Mouse (Mus musculus): Measurements from ENCODE around the gene Ruvbl2. TPM values are rescaled to one million over a fixed set of nuclear protein-coding genes. Genes with fewer than 3 reads are reported as not detected.
A peak's percentile ranks its signal among the peaks of the same experiment; 100 is the strongest.

The Ruvbl2 gene
- total and polyA plus RNA-seq, 2 experiments from 2014 or later: 90.8 to 129 TPM

DNA sequence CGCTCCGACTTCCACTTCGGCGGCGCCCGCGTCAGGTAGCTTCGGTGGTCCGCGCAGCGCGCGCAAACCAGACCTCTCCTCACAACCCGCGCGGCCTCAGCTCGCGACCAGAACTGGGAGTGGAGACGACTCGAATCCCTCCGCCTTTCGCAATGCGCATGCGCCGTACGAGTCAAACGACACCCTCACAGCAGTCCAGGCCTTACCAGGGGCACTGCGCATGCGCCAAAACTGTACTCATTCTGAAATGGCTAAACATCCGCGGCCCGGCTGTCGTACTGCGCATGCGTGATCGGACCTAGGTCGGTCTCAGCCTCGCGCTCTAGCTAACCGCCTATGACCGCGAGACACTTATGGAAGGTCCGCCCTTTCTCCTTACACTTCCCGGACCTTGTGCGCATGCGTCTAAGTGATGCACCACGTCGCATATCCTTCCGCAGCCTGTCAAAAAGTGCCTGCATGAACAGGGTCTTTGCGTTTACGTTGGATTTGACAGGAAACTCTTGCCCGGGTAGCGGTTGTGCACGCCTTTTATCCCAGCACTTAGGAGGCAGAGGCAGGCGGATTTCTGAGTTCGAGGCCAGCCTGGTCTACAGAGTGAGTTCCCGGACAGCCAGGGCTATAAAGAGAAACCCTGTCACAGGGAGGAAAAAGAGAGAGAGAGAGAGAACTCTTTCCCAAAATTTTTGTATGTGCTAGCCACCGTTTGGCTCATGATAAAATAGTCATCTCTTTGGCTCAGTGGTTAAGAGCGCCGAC, 42.1 kb downstream of the Ruvbl2 start, which contains the start of gene Snrnp70:
TSS of gene Snrnp70 (minus strand) at position 165 of the 759 bp plus-strand sequence.
- Histone ChIP-seq H3K4me1 (ENCODE audit: insufficient read depth, low read length) (peaks cover 8% of the 10 kb centered on the region), H3K36me3 (ENCODE audit: insufficient read depth, low read length) (peaks cover 7% of the 10 kb centered on the region; the same call in 1 of the 2 replicates), H3K9ac (replicated peaks; ENCODE audit: low read length, poor library complexity, severe bottlenecking) (peak within 1 kb of the TSS; percentile 74), H3K27ac (ENCODE audit: low read depth, low read length) (peak within 1 kb of the TSS; percentile 97), H3K4me2 (ENCODE audit: low read depth, low read length, poor library complexity, severe bottlenecking) (peak within 1 kb of the TSS; percentile 92), H3K9me3 (ENCODE audit: low read length) (no peaks in the 10 kb centered on the region), H3K27me3 (ENCODE audit: insufficient read depth, low read length) (no peaks in the 10 kb centered on the region), H3K4me3 (ENCODE audit: low read depth, low read length) (peak within 1 kb of the TSS; percentile 72)
- under 1% methylated on average over 60 of the region's 60 CpGs for WGBS
- DNase-seq (ENCODE audit: low spot score) (peak; percentile 100), ATAC-seq (ENCODE audit: low FRiP score) (peak; percentile 97)
- no peak for TF ChIP-seq CTCF (IDR thresholded peaks at IDR 0.05)

- H3K9me3 ChIP-seq (ENCODE audit: low read length): no peaks in the 10 kb centered on the region
- no peak for TF ChIP-seq CTCF (IDR thresholded peaks at IDR 0.05)
- ATAC-seq (ENCODE audit: low FRiP score): peak; percentile 74
- WGBS: 1% methylated on average over 20 of the region's 20 CpGs
- peak; percentile 83 for DNase-seq (ENCODE audit: low spot score)
- H3K4me3 ChIP-seq (ENCODE audit: low read depth, low read length): peak overlapping the region; percentile 72
- H3K9ac ChIP-seq (replicated peaks; ENCODE audit: low read length, poor library complexity, severe bottlenecking): peak overlapping the region; percentile 74
- H3K4me2 ChIP-seq (ENCODE audit: low read depth, low read length, poor library complexity, severe bottlenecking): peak overlapping the region; percentile 92
- peak overlapping the region; percentile 97 for H3K27ac ChIP-seq (ENCODE audit: low read depth, low read length)
- H3K4me1 ChIP-seq (ENCODE audit: insufficient read depth, low read length): peaks cover 8% of the 10 kb centered on the region
- peaks cover 13% of the 10 kb centered on the region for H3K36me3 ChIP-seq (ENCODE audit: insufficient read depth, low read length)
- no peaks in the 10 kb centered on the region for H3K27me3 ChIP-seq (ENCODE audit: insufficient read depth, low read length)
These were observed 42.8 kb downstream of the Ruvbl2 start for GRCm38 (mm10) chr7:45395129-45395541.

DNA sequence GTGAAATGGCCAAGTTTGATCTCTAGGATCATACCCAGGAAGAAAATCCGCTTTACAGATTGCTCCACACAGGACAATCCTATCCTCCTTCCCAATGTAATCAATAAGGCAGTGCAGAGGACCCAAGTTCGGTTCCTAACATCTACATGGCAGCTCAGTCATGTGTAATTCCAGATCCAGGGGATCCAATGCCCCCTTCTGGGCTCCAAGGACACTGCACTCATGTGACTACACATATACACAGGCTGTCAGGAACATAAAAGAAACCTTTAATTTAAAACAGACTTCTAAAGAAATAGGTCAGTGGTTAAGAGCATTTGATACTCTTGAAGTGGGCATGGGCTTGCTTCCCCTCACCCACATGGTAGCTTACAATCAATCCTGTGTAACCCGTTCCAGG, 51.8 kb downstream of the Ruvbl2 start:
- WGBS: 91% methylated on average over 3 of the region's 3 CpGs
- DNase-seq (ENCODE audit: low spot score) (no peak), ATAC-seq (ENCODE audit: low FRiP score) (no peak)
- H3K4me2 ChIP-seq (ENCODE audit: low read depth, low read length, poor library complexity, severe bottlenecking): no peak overlapping the region
- H3K4me3 ChIP-seq (ENCODE audit: low read depth, low read length): no peak overlapping the region
- no peaks in the 10 kb centered on the region for H3K9me3 ChIP-seq (ENCODE audit: low read length)
- peaks cover 75% of the 10 kb centered on the region for H3K36me3 ChIP-seq (ENCODE audit: insufficient read depth, low read length)
- peak; percentile 45 for TF ChIP-seq CTCF (IDR thresholded peaks at IDR 0.05)
- H3K4me1 ChIP-seq (ENCODE audit: insufficient read depth, low read length): no peaks in the 10 kb centered on the region
- no peak overlapping the region for H3K27ac ChIP-seq (ENCODE audit: low read depth, low read length)
- no peaks in the 10 kb centered on the region for H3K27me3 ChIP-seq (ENCODE audit: insufficient read depth, low read length)
- no peak overlapping the region for H3K9ac ChIP-seq (replicated peaks; ENCODE audit: low read length, poor library complexity, severe bottlenecking)

GRCm38 (mm10) chr7:45376057-45376456, 61.8 kb downstream of the Ruvbl2 start:
- no peaks in the 10 kb centered on the region for H3K27me3 ChIP-seq (ENCODE audit: insufficient read depth, low read length)
- ATAC-seq (ENCODE audit: low FRiP score) (no peak), DNase-seq (ENCODE audit: low spot score) (no peak)
- H3K9me3 ChIP-seq (ENCODE audit: low read length): no peaks in the 10 kb centered on the region
- no peak overlapping the region for H3K9ac ChIP-seq (replicated peaks; ENCODE audit: low read length, poor library complexity, severe bottlenecking)
- no peak for TF ChIP-seq CTCF (IDR thresholded peaks at IDR 0.05)
- H3K27ac ChIP-seq (ENCODE audit: low read depth, low read length): no peak overlapping the region
- peaks cover 51% of the 10 kb centered on the region for H3K36me3 ChIP-seq (ENCODE audit: insufficient read depth, low read length)
- no peaks in the 10 kb centered on the region for H3K4me1 ChIP-seq (ENCODE audit: insufficient read depth, low read length)
- H3K4me3 ChIP-seq (ENCODE audit: low read depth, low read length): no peak overlapping the region
- 79% methylated on average over 1 of the region's 1 CpGs for WGBS
- H3K4me2 ChIP-seq (ENCODE audit: low read depth, low read length, poor library complexity, severe bottlenecking): no peak overlapping the region

DNA sequence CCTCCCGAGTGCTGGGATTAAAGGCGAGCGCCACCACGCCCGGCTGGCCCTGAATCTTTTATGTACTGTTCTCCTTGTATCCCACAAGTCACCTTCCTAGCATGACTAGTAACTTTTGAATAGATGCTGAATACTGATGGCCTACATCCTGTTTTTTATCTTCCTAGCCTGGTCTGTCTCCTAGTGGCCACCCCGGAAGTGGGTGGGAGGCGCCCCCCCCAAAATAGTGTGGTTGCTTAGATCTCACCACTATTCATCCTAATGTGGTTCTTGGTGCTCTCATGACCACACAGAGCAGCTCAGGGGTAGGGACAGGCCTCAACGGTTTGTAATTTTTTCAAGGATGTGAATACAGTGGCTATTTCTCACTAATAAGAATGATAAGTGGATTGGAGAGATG, 63.3 kb downstream of the Ruvbl2 start:
- Histone ChIP-seq H3K4me3 (ENCODE audit: low read depth, low read length) (no peak overlapping the region), H3K27me3 (ENCODE audit: insufficient read depth, low read length) (no peaks in the 10 kb centered on the region), H3K9me3 (ENCODE audit: low read length) (no peaks in the 10 kb centered on the region), H3K9ac (replicated peaks; ENCODE audit: low read length, poor library complexity, severe bottlenecking) (no peak overlapping the region), H3K4me2 (ENCODE audit: low read depth, low read length, poor library complexity, severe bottlenecking) (no peak overlapping the region), H3K27ac (ENCODE audit: low read depth, low read length) (no peak overlapping the region), H3K36me3 (ENCODE audit: insufficient read depth, low read length) (peaks cover 41% of the 10 kb centered on the region), H3K4me1 (ENCODE audit: insufficient read depth, low read length) (0 out of 2 replicates have a peak, but pooled peaks cover 2% of the 10 kb centered on the region)
- no peak for TF ChIP-seq CTCF (IDR thresholded peaks at IDR 0.05)
- no peak for ATAC-seq (ENCODE audit: low FRiP score)
- 93% methylated on average over 8 of the region's 8 CpGs for WGBS
- DNase-seq (ENCODE audit: low spot score): no peak

GRCm38 (mm10) chr7:45372371-45372770, 65.5 kb downstream of the Ruvbl2 start:
- peaks cover 15% of the 10 kb centered on the region; the same call in 1 of the 2 replicates for H3K4me1 ChIP-seq (ENCODE audit: insufficient read depth, low read length)
- no peak for DNase-seq (ENCODE audit: low spot score)
- H3K9ac ChIP-seq (replicated peaks; ENCODE audit: low read length, poor library complexity, severe bottlenecking): no peak overlapping the region
- ATAC-seq (ENCODE audit: low FRiP score): no peak
- 82% methylated on average over 5 of the region's 5 CpGs for WGBS
- peaks cover 26% of the 10 kb centered on the region for H3K36me3 ChIP-seq (ENCODE audit: insufficient read depth, low read length)
- no peaks in the 10 kb centered on the region for H3K9me3 ChIP-seq (ENCODE audit: low read length)
- no peak for TF ChIP-seq CTCF (IDR thresholded peaks at IDR 0.05)
- no peak overlapping the region for H3K27ac ChIP-seq (ENCODE audit: low read depth, low read length)
- no peaks in the 10 kb centered on the region for H3K27me3 ChIP-seq (ENCODE audit: insufficient read depth, low read length)
- no peak overlapping the region for H3K4me3 ChIP-seq (ENCODE audit: low read depth, low read length)
- no peak overlapping the region for H3K4me2 ChIP-seq (ENCODE audit: low read depth, low read length, poor library complexity, severe bottlenecking)

Small RNA genes within 50 kb of the gene (microRNA-seq; reads per million reads assigned to microRNA genes)
- not detected for gene Gm22133 (ENCODE audit: borderline number of aligned reads)

Other genes with a start within 250 kb of the Ruvbl2 start
Only the 30 nearest of the 32 such genes appear.
- 9.0 and 14.4 TPM in 2 replicates for gene Dkkl1, start 225.9 kb downstream of the Ruvbl2 start, total RNA-seq (2014; rRNA removed)
- gene Dkkl1, start 225.9 kb downstream of the Ruvbl2 start, polyA plus RNA-seq (2015; fragmentation: Nextera tagmentation; extraction: Ambion mirVana): 23.8 and 23.9 TPM in 2 replicates
- 31.2 and 54.8 TPM in 2 replicates for gene Tead2, start 222.3 kb downstream of the Ruvbl2 start, total RNA-seq (2014; rRNA removed)
- gene Tead2, start 222.3 kb downstream of the Ruvbl2 start, polyA plus RNA-seq (2015; fragmentation: Nextera tagmentation; extraction: Ambion mirVana): 16.8 and 17.0 TPM in 2 replicates
- 1.2 and 1.7 TPM in 2 replicates for gene Cd37, start 199.0 kb downstream of the Ruvbl2 start, total RNA-seq (2014; rRNA removed)
- 1.5 and 2.4 TPM in 2 replicates for gene Cd37, start 199.0 kb downstream of the Ruvbl2 start, polyA plus RNA-seq (2015; fragmentation: Nextera tagmentation; extraction: Ambion mirVana)
- gene Slc6a16, start 197.0 kb downstream of the Ruvbl2 start, total RNA-seq (2014; rRNA removed): 0.16 and 1.3 TPM in 2 replicates
- 2.3 and 3.1 TPM in 2 replicates for gene Slc6a16, start 197.0 kb downstream of the Ruvbl2 start, polyA plus RNA-seq (2015; fragmentation: Nextera tagmentation; extraction: Ambion mirVana)
- not detected in 2 replicates for gene Slc6a21, start 160.6 kb downstream of the Ruvbl2 start, total RNA-seq (2014; rRNA removed)
- not detected in 2 replicates for gene Slc6a21, start 160.6 kb downstream of the Ruvbl2 start, polyA plus RNA-seq (2015; fragmentation: Nextera tagmentation; extraction: Ambion mirVana)
- gene Trpm4, start 104.3 kb downstream of the Ruvbl2 start, total RNA-seq (2014; rRNA removed): 22.6 and 35.4 TPM in 2 replicates
- 10.4 and 10.7 TPM in 2 replicates for gene Trpm4, start 104.3 kb downstream of the Ruvbl2 start, polyA plus RNA-seq (2015; fragmentation: Nextera tagmentation; extraction: Ambion mirVana)
- 0.33 TPM in 1 of 2 replicates, not detected in the other for gene Hrc, start 102.8 kb downstream of the Ruvbl2 start, total RNA-seq (2014; rRNA removed)
- gene Hrc, start 102.8 kb downstream of the Ruvbl2 start, polyA plus RNA-seq (2015; fragmentation: Nextera tagmentation; extraction: Ambion mirVana): 0.26 and 0.49 TPM in 2 replicates
- 87.4 and 104 TPM in 2 replicates for gene Ppfia3, start 71.1 kb downstream of the Ruvbl2 start, total RNA-seq (2014; rRNA removed)
- 28.9 and 31.6 TPM in 2 replicates for gene Ppfia3, start 71.1 kb downstream of the Ruvbl2 start, polyA plus RNA-seq (2015; fragmentation: Nextera tagmentation; extraction: Ambion mirVana)
- gene Lin7b, start 67.5 kb downstream of the Ruvbl2 start, total RNA-seq (2014; rRNA removed): 68.6 and 96.6 TPM in 2 replicates
- gene Lin7b, start 67.5 kb downstream of the Ruvbl2 start, polyA plus RNA-seq (2015; fragmentation: Nextera tagmentation; extraction: Ambion mirVana): 59.9 and 70.3 TPM in 2 replicates
- 249 and 258 TPM in 2 replicates for gene Snrnp70, start 42.4 kb downstream of the Ruvbl2 start, total RNA-seq (2014; rRNA removed)
- 108 and 131 TPM in 2 replicates for gene Snrnp70, start 42.4 kb downstream of the Ruvbl2 start, polyA plus RNA-seq (2015; fragmentation: Nextera tagmentation; extraction: Ambion mirVana)
- not detected in 2 replicates for gene Kcna7, start 32.4 kb downstream of the Ruvbl2 start, total RNA-seq (2014; rRNA removed)
- gene Kcna7, start 32.4 kb downstream of the Ruvbl2 start, polyA plus RNA-seq (2015; fragmentation: Nextera tagmentation; extraction: Ambion mirVana): 0.06 TPM in 1 of 2 replicates, not detected in the other
- gene Ntf5, start 24.4 kb downstream of the Ruvbl2 start, total RNA-seq (2014; rRNA removed): 0.24 TPM in 1 of 2 replicates, not detected in the other
- not detected in 2 replicates for gene Ntf5, start 24.4 kb downstream of the Ruvbl2 start, polyA plus RNA-seq (2015; fragmentation: Nextera tagmentation; extraction: Ambion mirVana)
- 1.8 TPM in 1 of 2 replicates, not detected in the other for gene Lhb, start 17.3 kb downstream of the Ruvbl2 start, total RNA-seq (2014; rRNA removed)
- 0.32 and 0.70 TPM in 2 replicates for gene Lhb, start 17.3 kb downstream of the Ruvbl2 start, polyA plus RNA-seq (2015; fragmentation: Nextera tagmentation; extraction: Ambion mirVana)
- gene Gys1, start 3.3 kb downstream of the Ruvbl2 start, total RNA-seq (2014; rRNA removed): 11.5 and 19.7 TPM in 2 replicates
- 12.0 and 12.2 TPM in 2 replicates for gene Gys1, start 3.3 kb downstream of the Ruvbl2 start, polyA plus RNA-seq (2015; fragmentation: Nextera tagmentation; extraction: Ambion mirVana)
- gene Ftl1, start 21.8 kb upstream of the Ruvbl2 start, total RNA-seq (2014; rRNA removed): 2,165 and 2,428 TPM in 2 replicates
- 4,797 and 5,109 TPM in 2 replicates for gene Ftl1, start 21.8 kb upstream of the Ruvbl2 start, polyA plus RNA-seq (2015; fragmentation: Nextera tagmentation; extraction: Ambion mirVana)
- gene Bax, start 28.8 kb upstream of the Ruvbl2 start, total RNA-seq (2014; rRNA removed): 119 and 144 TPM in 2 replicates
- gene Bax, start 28.8 kb upstream of the Ruvbl2 start, polyA plus RNA-seq (2015; fragmentation: Nextera tagmentation; extraction: Ambion mirVana): 254 and 258 TPM in 2 replicates
- not detected in 2 replicates for gene Tulp2, start 43.8 kb upstream of the Ruvbl2 start, total RNA-seq (2014; rRNA removed)
- 0.37 and 0.67 TPM in 2 replicates for gene Tulp2, start 43.8 kb upstream of the Ruvbl2 start, polyA plus RNA-seq (2015; fragmentation: Nextera tagmentation; extraction: Ambion mirVana)
- 0.52 and 1.6 TPM in 2 replicates for gene Gm45808, start 48.7 kb upstream of the Ruvbl2 start, total RNA-seq (2014; rRNA removed)
- gene Gm45808, start 48.7 kb upstream of the Ruvbl2 start, polyA plus RNA-seq (2015; fragmentation: Nextera tagmentation; extraction: Ambion mirVana): not detected in 2 replicates
- gene Dhdh, start 50.7 kb upstream of the Ruvbl2 start, total RNA-seq (2014; rRNA removed): 4.3 TPM in 2 replicates
- gene Dhdh, start 50.7 kb upstream of the Ruvbl2 start, polyA plus RNA-seq (2015; fragmentation: Nextera tagmentation; extraction: Ambion mirVana): 5.5 and 6.1 TPM in 2 replicates
- 92.2 and 137 TPM in 2 replicates for gene Nucb1, start 72.3 kb upstream of the Ruvbl2 start, total RNA-seq (2014; rRNA removed)
- gene Nucb1, start 72.3 kb upstream of the Ruvbl2 start, polyA plus RNA-seq (2015; fragmentation: Nextera tagmentation; extraction: Ambion mirVana): 137 and 144 TPM in 2 replicates
- gene Ppp1r15a, start 88.2 kb upstream of the Ruvbl2 start, total RNA-seq (2014; rRNA removed): 17.2 and 17.4 TPM in 2 replicates
- gene Ppp1r15a, start 88.2 kb upstream of the Ruvbl2 start, polyA plus RNA-seq (2015; fragmentation: Nextera tagmentation; extraction: Ambion mirVana): 18.7 and 18.8 TPM in 2 replicates
- gene Plekha4, start 88.2 kb upstream of the Ruvbl2 start, total RNA-seq (2014; rRNA removed): 2.0 and 2.1 TPM in 2 replicates
- gene Plekha4, start 88.2 kb upstream of the Ruvbl2 start, polyA plus RNA-seq (2015; fragmentation: Nextera tagmentation; extraction: Ambion mirVana): 1.2 and 1.6 TPM in 2 replicates
- not detected in 2 replicates for gene Hsd17b14, start 116.8 kb upstream of the Ruvbl2 start, total RNA-seq (2014; rRNA removed)
- gene Hsd17b14, start 116.8 kb upstream of the Ruvbl2 start, polyA plus RNA-seq (2015; fragmentation: Nextera tagmentation; extraction: Ambion mirVana): 0.15 and 0.20 TPM in 2 replicates
- gene Bcat2, start 132.1 kb upstream of the Ruvbl2 start, total RNA-seq (2014; rRNA removed): 12.4 and 14.9 TPM in 2 replicates
- 18.3 and 19.3 TPM in 2 replicates for gene Bcat2, start 132.1 kb upstream of the Ruvbl2 start, polyA plus RNA-seq (2015; fragmentation: Nextera tagmentation; extraction: Ambion mirVana)
- not detected in 2 replicates for gene Fgf21, start 177.4 kb upstream of the Ruvbl2 start, total RNA-seq (2014; rRNA removed)
- gene Fgf21, start 177.4 kb upstream of the Ruvbl2 start, polyA plus RNA-seq (2015; fragmentation: Nextera tagmentation; extraction: Ambion mirVana): not detected in 2 replicates
- gene Fut1, start 179.2 kb upstream of the Ruvbl2 start, total RNA-seq (2014; rRNA removed): not detected in 2 replicates
- not detected in 2 replicates for gene Fut1, start 179.2 kb upstream of the Ruvbl2 start, polyA plus RNA-seq (2015; fragmentation: Nextera tagmentation; extraction: Ambion mirVana)
- 0.11 TPM in 1 of 2 replicates, not detected in the other for gene Izumo1, start 183.7 kb upstream of the Ruvbl2 start, total RNA-seq (2014; rRNA removed)
- gene Izumo1, start 183.7 kb upstream of the Ruvbl2 start, polyA plus RNA-seq (2015; fragmentation: Nextera tagmentation; extraction: Ambion mirVana): 0.11 TPM in 1 of 2 replicates, not detected in the other
- gene Rasip1, start 189.4 kb upstream of the Ruvbl2 start, total RNA-seq (2014; rRNA removed): 36.0 and 38.5 TPM in 2 replicates
- 24.0 and 25.1 TPM in 2 replicates for gene Rasip1, start 189.4 kb upstream of the Ruvbl2 start, polyA plus RNA-seq (2015; fragmentation: Nextera tagmentation; extraction: Ambion mirVana)
- gene Mamstr, start 201.9 kb upstream of the Ruvbl2 start, total RNA-seq (2014; rRNA removed): 2.7 and 3.3 TPM in 2 replicates
- gene Mamstr, start 201.9 kb upstream of the Ruvbl2 start, polyA plus RNA-seq (2015; fragmentation: Nextera tagmentation; extraction: Ambion mirVana): 2.8 and 3.0 TPM in 2 replicates
- 0.99 TPM in 1 of 2 replicates, not detected in the other for gene Fut2, start 228.3 kb upstream of the Ruvbl2 start, total RNA-seq (2014; rRNA removed)
- 0.27 and 0.29 TPM in 2 replicates for gene Fut2, start 228.3 kb upstream of the Ruvbl2 start, polyA plus RNA-seq (2015; fragmentation: Nextera tagmentation; extraction: Ambion mirVana)